Mouse (Mus musculus) spleen, adult 12 weeks (tissue): ENCODE measurements around the gene Mas1.

Experiments
- DNase-seq: peaks from one replicate; pipeline ENCODE4 v3.0.0; 2022; ENCODE audit warnings: low spot score

Mas1 gene

DNA sequence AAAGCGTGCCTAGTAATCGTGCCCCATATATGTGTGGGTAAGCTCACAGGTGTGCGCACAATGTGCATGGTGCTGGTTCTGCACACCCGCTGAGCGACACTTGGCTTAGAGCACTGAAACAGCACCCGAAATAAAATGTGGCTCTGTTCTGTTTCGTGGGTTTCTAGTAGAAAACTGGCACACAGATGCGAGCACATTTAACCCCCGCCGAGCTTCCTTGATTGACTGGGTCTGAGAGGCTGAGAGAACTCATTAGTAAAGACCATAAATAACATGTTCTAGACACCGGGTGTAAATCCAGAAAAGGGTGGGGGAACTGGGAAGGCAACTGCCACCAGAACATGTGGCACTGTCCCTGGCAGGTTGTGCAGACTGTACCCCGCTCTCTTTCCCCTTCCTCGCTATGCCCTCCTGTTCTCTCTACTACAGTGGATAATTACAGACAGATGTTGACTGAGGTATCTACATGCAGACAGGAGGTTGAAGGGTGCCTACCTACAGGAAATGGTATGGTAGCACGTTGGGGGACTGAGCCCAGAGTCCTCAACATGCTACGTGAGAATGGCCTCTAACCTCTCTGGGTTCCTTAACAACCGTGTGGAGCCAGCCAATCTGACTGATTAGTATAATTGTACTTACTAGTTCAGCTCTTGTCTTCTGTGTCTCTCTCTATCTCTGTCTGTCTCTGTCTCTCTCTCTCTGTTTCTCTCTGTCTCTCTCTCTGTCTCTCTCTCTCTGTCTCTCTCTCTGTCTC, 4.5 kb upstream of the Mas1 start:
- no peak for DNase-seq

DNA sequence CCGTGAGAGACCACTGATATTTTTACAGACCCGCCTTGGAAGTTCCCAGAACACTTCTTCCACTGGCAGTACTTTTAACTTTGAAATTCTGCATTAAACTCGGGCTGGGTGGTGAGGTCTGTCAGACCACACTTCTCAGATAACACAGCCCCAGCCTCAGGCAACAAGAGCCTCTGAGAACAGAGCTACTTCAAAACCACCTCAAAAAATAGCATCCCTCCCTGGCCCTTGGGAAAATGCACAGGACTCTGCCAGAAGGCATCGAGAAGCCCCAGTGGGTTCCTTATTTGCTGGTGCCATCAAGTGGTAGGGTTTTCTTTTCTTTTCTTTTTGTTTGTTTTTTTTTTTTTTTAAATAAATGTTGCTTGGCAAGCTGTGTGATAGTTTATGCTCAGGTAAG, 697 bp upstream of the Mas1 start:
- DNase-seq, result no peak

DNA sequence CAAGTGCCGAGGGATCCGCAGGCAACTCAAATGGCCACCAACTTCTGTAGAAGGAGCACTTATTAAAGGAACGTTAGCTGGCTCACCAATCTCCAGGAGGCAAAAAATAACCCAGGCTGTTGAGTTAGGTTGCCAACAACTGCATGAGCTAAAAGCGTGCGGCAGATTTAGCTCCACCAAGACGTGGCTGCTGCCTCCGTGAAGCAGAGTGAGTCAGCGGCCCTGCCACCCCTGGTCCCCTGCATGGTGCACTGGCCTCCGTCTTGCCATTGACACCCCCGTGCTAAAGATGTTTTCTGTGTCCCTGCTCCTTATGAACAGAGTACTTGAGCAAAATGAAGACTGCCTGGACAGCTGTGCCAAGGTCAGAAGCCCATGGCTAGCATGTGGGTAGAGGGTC, 1.1 kb downstream of the Mas1 start:
- no peak for DNase-seq

DNA sequence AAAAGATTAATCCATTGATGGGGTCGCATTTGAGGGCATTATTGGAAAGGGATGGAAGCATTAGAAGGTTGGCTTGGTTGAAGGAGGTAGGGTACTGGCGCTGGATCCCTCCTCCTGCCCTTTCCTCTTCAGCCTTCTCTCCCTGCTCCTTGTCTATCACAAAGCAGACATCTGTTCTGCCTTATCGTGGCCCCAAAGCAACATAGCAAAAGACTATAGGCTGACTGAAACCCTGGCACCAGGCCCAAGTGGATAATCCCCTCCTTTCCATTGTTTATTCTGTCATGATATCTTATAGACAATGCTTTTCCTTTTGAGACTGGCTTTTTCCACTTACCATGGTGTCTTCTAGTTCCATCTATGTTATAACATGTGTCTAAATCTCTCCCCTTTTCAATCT, 2.5 kb downstream of the Mas1 start:
- no peak for DNase-seq

DNA sequence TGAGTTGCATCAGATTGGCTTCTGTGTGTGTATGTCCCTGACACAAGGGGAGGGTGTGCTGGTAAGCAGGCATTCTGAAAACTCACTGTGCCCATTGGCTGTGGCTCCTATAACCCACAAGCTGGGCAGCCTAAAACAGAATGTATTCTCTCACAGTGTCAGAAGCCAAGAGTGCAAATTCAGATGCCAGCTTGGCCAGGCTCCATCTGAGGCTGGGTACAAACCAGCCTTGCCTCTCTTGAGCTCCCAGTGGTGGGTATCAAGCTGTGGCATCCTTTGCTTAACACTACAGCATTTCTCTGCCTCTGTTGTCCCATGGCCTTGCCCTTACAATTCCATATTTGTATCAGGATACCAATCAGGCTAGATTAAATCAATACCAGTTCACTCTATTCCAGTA, 3.8 kb downstream of the Mas1 start:
- DNase-seq, result no peak

DNA sequence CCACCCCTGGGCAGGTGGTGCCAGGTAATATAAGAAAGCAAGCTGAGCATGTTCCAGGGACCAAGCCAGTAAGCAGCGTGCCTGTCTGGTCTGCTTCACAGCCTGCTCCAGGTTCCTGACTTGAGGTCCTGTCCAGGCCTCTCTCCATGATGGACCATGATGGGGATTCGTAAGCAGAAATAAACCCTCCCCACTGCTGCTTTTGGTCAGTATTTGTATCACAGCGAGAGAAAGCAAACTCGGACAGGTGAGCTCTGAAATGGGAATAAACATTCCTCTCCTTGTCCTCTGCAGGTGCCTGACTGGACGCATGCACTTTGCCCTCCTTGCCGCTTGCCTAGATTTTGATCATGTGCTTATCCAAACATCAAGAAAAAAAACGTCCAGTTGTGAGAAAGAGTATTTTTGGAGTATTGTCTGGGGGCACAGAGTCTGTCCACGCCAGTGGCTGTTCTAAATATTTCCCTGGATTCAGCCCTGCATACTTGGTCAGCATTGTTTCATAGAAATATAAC, 8.9 kb downstream of the Mas1 start:
- DNase-seq, result no peak

DNA sequence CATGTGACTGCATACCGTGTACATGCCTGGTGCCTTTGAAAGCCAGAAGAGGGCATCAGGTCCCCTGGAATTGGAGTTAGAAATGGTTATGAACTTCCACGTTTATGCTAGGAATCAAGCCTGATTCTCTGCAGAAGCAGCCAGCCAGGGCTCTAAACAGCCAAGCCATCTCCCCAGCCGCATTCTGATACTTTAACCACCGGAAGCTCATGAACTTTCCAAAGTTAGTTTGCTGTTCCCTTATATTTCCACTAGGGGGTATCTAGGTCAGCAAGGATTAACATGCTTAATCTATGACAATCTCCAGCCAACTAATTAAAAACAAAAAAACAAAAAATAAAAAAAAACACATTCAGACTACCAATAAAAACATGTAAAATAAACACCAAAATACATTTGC, 9.9 kb downstream of the Mas1 start:
- DNase-seq, result no peak

DNA sequence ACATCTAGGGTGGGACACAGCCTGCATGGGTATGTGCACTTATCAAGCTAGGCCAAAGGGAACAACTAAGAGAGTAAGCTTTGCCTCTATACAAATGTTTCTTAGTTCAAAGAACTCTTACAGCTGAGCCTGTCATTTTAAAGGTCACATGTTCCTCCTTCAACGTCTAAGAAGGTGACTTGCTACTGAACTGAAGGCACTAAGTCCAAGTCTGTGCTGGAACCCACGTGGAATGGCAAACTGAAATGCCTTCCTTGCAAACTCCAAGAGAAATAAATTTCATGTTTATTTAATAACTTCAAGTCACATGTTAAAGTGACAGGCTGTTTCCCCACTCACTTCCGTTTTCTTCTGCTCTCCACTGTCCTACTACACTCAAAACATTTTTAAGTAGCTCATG, 10.5 kb downstream of the Mas1 start:
- no peak for DNase-seq

DNA sequence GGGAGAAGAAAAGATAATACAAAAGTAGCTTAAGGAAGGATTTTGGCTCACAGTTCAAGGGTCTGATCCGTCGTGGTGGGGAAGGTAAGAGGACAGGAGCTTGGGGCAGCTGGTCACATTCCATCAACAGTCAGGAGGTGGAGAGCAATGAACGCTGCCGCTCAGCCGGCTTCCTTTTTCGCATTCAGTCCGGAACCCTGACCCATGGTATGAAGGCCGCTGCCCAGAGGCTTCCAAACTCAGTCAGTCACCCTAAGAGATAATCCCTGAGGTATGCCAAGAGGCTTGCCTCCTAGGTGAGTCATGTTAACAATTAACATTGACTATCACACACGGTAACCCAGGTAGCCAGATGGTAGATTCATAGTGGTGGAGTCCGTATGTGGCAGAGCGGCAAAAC, 13.6 kb downstream of the Mas1 start:
- no peak for DNase-seq

DNA sequence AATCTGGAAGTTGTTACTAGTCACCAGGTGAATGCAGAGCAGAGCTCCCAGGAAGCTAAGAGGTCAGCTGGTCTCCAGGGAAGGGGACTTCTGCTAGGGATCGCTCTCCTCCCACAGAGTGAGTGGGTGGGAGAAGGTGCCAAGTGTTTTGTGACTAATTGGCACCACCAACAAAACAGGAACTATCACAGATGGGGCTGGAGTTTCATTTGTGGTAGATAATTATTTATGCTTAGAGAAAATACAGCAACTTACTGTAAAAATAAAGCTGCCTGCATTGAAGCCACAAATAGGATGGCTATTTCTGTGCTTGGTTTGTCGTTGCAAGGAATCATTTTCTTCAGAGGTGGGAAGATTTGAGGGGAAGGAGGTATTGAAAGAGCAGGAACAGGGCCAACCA, 14.1 kb downstream of the Mas1 start:
- DNase-seq, result no peak

DNA sequence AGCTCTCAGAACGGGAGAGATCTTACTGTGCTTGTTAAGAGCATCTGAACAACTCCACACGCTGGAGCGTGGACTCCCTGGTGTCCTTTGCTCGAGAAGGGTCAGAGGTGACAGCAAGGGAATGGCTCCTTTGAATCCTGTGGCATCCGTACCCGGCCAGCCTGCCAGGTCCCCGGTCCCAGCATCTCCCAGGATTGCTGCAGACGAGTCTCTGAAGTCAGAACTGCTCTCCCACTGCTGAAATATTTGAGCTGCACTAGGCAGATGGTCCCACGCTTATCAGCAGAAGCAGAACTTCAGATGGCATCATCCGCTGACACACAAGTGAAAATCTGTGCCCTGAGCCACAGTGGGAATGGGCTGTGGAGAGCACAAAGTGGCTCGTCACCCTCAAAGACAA, 16.3 kb downstream of the Mas1 start:
- no peak for DNase-seq

DNA sequence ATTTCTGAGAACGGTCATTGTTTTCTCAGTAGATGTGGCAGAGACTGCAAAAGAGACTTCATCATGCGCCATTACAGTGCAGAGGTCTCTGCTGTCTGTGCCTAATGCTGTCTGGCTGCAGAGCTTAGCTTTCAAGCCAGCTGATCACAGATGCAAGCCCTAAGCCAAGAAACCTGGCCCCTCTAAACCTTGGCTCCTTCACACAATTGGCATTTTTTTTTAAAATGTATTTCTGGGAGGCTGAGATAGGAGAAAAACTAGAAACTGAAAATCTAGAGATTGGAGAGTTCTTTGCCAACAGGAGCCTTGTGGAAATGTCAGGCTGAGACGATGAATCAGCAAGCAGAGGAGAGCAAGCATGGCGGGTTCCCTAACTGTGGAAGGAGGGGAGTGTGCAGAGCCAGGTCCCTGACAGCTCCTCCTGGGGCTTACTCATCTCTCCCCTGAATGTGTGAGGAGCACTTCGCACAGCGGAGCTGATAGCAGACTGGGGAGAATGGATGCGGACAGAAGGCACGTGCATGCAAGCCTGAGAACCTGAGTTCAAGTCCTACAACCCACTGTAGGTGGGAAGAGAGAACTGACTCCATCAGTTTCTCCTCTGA, 18.1 kb downstream of the Mas1 start:
- no peak for DNase-seq

DNA sequence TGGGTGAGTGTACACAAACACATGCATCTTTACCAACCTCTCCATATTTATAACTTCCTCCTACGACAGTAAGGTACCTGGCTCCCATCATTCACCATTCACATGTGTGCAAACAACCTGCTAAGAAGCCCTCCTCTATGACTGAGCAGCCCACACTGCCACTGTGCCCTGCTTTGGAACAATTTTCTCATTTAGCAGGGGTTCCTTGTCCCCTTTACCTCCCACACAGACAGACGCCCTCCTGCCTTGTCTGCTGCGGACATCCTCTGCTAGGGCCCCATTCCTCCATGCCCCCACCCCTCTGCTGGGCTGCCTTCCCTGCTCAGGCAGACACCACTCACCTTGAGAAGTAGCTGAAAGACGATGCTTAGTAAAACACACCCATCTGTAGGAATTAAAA, 20.2 kb downstream of the Mas1 start:
- no peak for DNase-seq

DNA sequence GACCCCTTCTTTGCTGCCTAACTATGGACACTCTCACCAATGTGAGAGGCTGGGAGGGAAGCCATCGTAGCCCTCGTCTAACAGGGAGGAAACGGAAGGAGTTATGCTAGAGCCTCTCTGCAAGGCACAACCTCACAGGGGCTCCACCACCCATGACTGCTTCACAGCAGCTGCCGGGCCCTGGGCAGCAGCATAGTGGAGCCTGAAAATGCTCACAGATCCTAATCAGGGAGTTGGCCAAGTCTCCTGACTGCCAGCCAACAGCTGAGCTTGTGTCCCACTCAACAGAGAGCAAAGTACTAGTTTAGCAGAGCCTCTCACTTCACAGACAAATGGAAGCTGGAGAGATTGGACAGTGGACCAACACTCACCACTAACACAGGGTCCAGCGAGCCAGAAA, 21.5 kb downstream of the Mas1 start:
- DNase-seq, result no peak

DNA sequence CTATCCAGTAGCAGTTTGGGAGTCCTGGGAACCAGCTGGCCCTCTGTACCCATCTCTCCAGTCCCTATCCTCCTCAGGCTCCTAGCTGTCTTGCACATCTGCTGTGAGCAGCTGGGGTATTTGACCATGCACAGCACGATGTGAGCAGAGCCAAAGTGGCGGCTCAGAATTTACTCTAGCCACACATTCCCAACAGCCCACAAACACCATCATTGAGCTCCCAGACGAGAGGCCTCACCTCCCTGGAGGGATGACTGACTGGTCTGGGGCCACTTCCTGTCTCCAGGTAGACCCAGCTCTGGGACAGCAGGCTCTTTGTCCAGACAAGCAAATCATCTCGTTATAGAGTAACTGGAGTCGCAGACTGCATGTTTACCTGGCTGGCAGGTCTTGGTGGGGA, 22.1 kb downstream of the Mas1 start:
- DNase-seq, result no peak

DNA sequence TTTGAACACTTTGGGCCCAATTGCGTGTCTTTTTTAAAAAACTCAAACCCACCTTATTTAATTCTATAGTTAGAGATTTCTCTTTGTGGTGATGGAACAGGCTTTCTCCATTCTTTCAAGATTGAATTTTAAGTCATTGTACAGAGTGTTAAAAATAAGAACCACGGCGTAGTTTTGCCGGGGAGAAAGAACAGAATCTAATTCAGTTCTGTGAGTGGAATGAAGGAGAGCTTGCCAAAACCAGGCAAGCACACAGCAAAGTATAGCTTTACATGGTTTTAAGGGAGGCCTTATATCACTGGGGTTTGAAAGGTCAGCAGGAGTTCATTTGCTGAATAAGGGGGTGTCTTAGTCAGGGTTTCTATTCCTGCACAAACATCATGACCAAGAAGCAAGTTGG, 23.4 kb downstream of the Mas1 start:
- no peak for DNase-seq

DNA sequence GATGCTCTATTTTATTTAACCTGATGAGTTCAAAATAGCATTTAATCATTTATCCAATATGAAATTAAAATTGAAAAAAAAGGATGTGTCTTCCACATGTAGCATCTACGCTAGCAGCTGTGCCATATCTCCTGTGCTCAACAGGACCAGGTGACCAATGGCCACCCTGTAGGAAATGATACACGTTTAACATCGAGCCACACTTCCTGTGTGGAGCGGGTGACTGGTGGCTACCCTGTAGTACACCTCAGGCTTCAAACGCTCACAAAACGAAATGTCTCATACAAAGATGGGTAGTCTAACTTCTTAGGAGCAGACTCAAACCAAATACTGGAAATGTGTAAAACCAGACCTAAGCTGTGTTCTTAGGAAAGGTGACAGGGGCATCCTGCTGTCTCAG, 24.1 kb downstream of the Mas1 start:
- no peak for DNase-seq

DNA sequence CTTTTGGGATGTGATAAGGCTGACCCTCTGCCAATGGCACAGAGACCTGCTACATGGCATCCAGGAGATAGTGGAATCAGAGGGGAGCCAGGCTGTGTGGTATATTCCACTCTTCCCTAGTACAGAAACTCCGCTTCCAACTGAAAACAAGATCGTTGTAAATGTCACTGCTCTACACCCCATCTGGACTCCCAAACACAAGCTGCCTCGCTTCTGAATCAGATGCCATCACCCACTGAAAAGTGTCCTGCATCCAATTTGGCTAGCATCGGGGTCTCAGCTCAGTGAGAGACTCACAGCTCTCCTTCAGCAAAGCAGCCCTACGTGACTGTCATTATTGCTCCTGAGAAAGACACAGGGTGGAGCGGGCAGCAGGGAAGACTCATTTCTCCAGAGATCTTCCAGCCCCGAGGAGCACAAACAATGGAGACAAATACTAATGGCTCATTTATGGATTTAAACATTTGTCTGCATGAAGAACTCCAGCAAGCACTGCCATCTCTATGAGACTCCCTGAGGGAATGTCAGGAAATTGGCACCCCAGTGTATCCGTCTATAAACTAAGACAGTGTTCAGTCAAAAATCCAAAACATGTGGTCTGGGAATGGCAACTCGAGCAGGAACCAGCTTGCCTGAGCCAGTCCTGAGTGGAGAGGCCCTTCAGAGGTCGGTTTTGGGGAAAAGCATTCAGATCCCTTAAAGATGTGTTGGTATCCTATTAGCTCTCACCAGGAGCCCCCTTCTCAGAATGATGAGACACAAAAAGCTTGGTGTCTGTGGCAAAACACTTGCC, 28.3 kb downstream of the Mas1 start:
- no peak for DNase-seq

DNA sequence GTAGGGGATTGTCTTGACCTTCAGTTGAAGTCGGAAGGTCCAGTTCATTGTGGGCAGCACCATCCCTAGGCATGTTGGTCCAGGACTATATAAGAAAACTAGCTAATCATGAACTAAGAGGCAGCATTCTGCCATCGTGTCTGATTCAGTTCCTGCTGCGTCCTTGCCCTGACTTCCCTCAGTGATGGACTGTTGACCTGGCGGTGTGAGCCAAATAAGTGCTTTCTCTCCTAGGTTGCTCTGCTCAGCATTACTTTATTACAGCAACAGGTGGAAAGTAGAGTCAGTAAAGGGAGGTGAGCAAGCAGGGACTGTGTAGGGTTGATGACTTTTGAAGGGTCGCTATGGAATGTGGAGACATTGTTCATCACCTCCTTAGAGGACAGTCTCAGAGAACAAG, 32.2 kb downstream of the Mas1 start:
- no peak for DNase-seq

DNA sequence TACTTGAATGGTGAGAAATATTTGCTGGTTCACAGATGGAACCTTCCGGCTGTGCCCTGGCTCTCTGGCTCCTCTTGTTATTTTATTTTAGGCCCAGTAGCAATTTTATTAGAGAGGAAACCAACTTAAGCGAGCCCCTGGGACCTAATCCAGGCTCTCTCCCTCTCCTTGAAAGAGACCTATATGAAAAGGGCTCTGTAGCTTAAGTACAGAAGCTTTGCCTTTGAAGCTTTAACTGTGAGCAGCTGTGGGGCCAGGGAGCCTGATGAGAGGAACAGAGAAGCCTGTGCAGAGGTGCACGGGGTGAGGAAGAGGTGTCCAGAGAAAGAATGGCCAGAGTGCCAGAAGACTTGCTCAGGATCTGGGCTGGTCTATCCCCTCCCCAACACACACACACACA, 33.1 kb downstream of the Mas1 start:
- DNase-seq, result no peak

DNA sequence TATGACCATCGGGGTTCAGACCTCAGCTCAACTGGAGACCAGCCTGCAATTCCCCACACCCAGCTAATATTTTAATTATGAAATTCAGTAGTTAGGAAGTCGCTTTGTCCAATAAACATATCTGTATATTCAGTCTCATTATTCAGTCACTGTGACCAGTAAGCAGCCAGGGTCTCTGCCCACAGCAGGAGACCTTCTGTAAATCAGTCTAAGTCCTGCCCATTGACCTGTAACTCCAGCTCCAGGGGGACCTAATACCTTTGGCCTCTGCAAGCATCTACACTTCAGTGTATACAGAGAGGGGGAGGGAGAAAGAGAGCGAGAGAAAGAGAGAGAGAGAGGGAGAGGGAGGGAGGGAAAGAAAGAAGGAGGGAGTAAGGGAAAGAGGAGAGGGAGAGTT, 33.6 kb downstream of the Mas1 start:
- no peak for DNase-seq

DNA sequence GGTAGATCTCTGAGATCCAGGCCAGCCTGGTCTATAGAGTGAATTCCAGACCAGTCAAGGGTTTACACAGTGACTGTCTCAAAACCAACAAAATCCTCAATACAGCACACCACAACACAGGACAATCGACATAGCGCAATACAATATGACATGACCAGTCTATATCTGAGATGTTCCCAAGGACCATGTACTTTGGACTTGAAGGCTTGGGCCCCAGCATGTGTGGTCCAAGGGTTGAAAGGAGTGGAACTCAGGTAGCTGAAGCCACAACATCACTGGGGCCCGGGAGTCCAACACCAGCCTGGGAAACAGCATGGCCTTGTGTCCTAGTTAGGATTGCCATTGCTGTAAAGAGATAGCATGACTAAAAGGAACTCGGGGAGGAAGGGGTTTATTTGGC, 35.3 kb downstream of the Mas1 start:
- DNase-seq, result no peak

DNA sequence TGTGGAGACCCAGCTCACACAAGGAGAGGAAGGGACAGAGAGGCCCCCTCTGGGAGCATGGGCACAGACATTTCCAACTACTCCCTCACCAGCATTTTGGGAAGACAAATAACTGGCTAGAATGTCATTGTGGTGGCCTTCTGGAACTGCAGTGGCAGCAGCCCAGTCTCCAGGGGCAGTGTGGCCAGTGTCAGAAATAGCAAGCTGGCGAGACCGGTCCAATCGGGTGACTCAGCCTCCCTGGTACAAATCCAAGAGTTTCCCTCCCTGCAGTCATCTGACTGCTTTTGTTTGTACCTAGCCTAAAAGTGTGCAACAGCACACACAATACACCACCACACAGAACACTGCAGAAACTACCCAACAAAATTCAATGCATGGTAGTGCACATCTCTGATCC, 35.7 kb downstream of the Mas1 start:
- no peak for DNase-seq
